ENCODE assay signal across 26 mouse cellular contexts in genomic region chr5:124751656-124752055, GRCm38 (mm10). TPM values are rescaled to one million over a fixed set of nuclear protein-coding genes. Genes with fewer than 3 reads are reported as not detected.
"Had no signal": no experiment of that assay in that cellular context is flagged by ENCODE, and none has a peak within 500 bp of the region (broad histone marks: within the 10 kb centered on the region; RNA-seq: fewer than 3 reads in every experiment).

No protein-coding gene starts in this region.

- H3K9ac ChIP-seq: limb, embryonic 12.5 days; limb, embryonic 15.5 days; liver, embryonic 14.5 days; liver, postnatal 0 days; lung, embryonic 15.5 days had no signal

- DNase-seq: kidney, adult 2 months; kidney, postnatal 4 days; layer of hippocampus, adult 9-11 months; left cerebral cortex, postnatal 4 days; liver, postnatal 0 days; lung, postnatal 14 days; lung, postnatal 4 days; midbrain, embryonic 14.5 days; right cerebral cortex, adult 18-20 months; right cerebral cortex, postnatal 14 days; right cerebral cortex, postnatal 4 days; thymus, adult 2 months; thymus, postnatal 14 days; thymus, postnatal 4 days had no signal

- H3K4me1 ChIP-seq: limb, embryonic 12.5 days; limb, embryonic 15.5 days; lung, embryonic 15.5 days had no signal

- H3K9me3 ChIP-seq: limb, embryonic 15.5 days; lung, embryonic 15.5 days had no signal

- H3K4me3 ChIP-seq: layer of hippocampus, adult 2 months; limb, embryonic 12.5 days; limb, embryonic 15.5 days; lung, embryonic 15.5 days had no signal

- H3K4me2 ChIP-seq: limb, embryonic 12.5 days; limb, embryonic 15.5 days; liver, embryonic 11.5 days; lung, embryonic 15.5 days; midbrain, embryonic 11.5 days had no signal

- ATAC-seq: intestine, postnatal 0 days; liver, postnatal 0 days had no signal

- H3K36me3 ChIP-seq: limb, embryonic 12.5 days; limb, embryonic 15.5 days; lung, embryonic 15.5 days had no signal

- H3K27ac ChIP-seq: kidney, postnatal 0 days; layer of hippocampus, adult 2 months; limb, embryonic 12.5 days; limb, embryonic 15.5 days; liver, embryonic 14.5 days; lung, embryonic 15.5 days; stomach, postnatal 0 days had no signal

- H3K27me3 ChIP-seq: limb, embryonic 12.5 days; limb, embryonic 15.5 days; lung, embryonic 15.5 days had no signal

RNA-seq across cellular contexts. Expression of gene Dnah10, which starts 26.8 kb away (rescaled TPM):
- total RNA-seq: megakaryocyte progenitor cell, adult 5-6 weeks; megakaryocyte-erythroid progenitor cell, adult 5-6 weeks had no signal
- polyA plus RNA-seq: liver, postnatal 0 days; midbrain, embryonic 11.5 days had no signal
